Mouse (Mus musculus) stomach, postnatal 0 days (tissue): Measurements from ENCODE around the gene Ddx28. TPM values are rescaled to one million over a fixed set of nuclear protein-coding genes. Genes with fewer than 3 reads are reported as not detected.
"Not testable (repeated sequence)": the region's sequence is repeated elsewhere in the genome, so short reads cannot be mapped to it uniquely, and the experiment has no call there.

Experiments
- ATAC-seq: fragments of 200-750 bp; cut with Nextera tagmentation; 2 replicates; pipeline ENCODE4 v1.8.0; 2017; ENCODE audit not compliant: low FRiP score, low TSS enrichment
- DNase-seq: peaks from one replicate; pipeline ENCODE4 v3.0.0-alpha.2; 2016; ENCODE audit warnings: low spot score
- H3K27ac ChIP-seq: fragments of 300-500 bp; sonication (generic); replicated peaks from 2 replicates; pipeline ENCODE4 v1.5.1; 2014; ENCODE audit warnings: mild to moderate bottlenecking, control low read depth
- H3K27me3 ChIP-seq: fragments of 300-500 bp; sonication (generic); 2 replicates; pipeline ENCODE4 v1.6.1; 2014; ENCODE audit warnings: low read length; ENCODE audit not compliant: control insufficient read depth, insufficient read depth
- H3K36me3 ChIP-seq: fragments of 300-500 bp; sonication (generic); 2 replicates; pipeline ENCODE4 v1.6.1; 2014; ENCODE audit warnings: low read length, mixed read lengths; ENCODE audit not compliant: control insufficient read depth, insufficient read depth
- H3K4me1 ChIP-seq: fragments of 300-500 bp; sonication (generic); replicated peaks from 2 replicates; pipeline ENCODE4 v1.6.1; 2014; ENCODE audit warnings: antibody characterized with exemption; ENCODE audit not compliant: control insufficient read depth, insufficient read depth
- H3K4me2 ChIP-seq: fragments of 300-500 bp; sonication (generic); replicated peaks from 2 replicates; pipeline ENCODE4 v1.6.1; 2014; ENCODE audit warnings: low read depth, mild to moderate bottlenecking, control low read depth, moderate library complexity
- H3K4me3 ChIP-seq: fragments of 300-500 bp; sonication (generic); 2 replicates; pipeline ENCODE4 v1.5.1; 2014; ENCODE audit warnings: low read depth, low read length, control low read depth
- H3K9ac ChIP-seq: fragments of 300-500 bp; sonication (generic); 2 replicates; pipeline ENCODE4 v1.6.1; 2014; ENCODE audit warnings: mild to moderate bottlenecking, low read length, control low read depth, mixed read lengths
- H3K9me3 ChIP-seq: fragments of 300-500 bp; sonication (generic); 2 replicates; pipeline ENCODE4 v1.6.1; 2016; ENCODE audit warnings: low read length; ENCODE audit not compliant: control insufficient read depth
- CTCF ChIP-seq: IDR thresholded peaks from 2 replicates; pipeline ENCODE4 v1.5.1; 2016; ENCODE audit warnings: antibody characterized with exemption, low read depth, mild to moderate bottlenecking, moderate library complexity
- EP300 ChIP-seq: optimal IDR thresholded peaks from 2 replicates; pipeline ENCODE3; 2016; ENCODE audit warnings: antibody characterized with exemption
- WGBS: fragments of 180-500 bp; shearing (Covaris S2); extraction: QIAGEN DNeasy Blood & Tissue Kit; methylation state at CpG from one replicate; pipeline ENCODE4 v1.1.7; 2014; 5-methylcytosine and 5-hydroxymethylcytosine counted together
- polyA plus RNA-seq: library from polyadenylated mRNA; unstranded; fragments of >200 nt; fragmentation: Nextera tagmentation; extraction: Ambion mirVana; gene quantifications from 2 replicates; pipeline ENCODE4 v1.2.1, GENCODE M21; 2015

The Ddx28 gene
- polyA plus RNA-seq, 1 experiment from 2014 or later = 9.2 TPM

GRCm38 (mm10) chr8:105988546-105988945 is 23.1 kb downstream of the Ddx28 start:
- H3K9ac ChIP-seq = no peak overlapping the region
- H3K9me3 ChIP-seq = no peaks in the 10 kb centered on the region
- H3K4me1 ChIP-seq = no peaks in the 10 kb centered on the region
- no peak for TF ChIP-seq EP300
- no peak for TF ChIP-seq CTCF
- 78% methylated on average over 11 of the region's 11 CpGs for WGBS
- H3K27ac ChIP-seq = no peak overlapping the region
- DNase-seq = no peak
- no peak overlapping the region for H3K4me2 ChIP-seq
- H3K27me3 ChIP-seq = no peaks in the 10 kb centered on the region
- H3K4me3 ChIP-seq = no peak overlapping the region
- no peak for ATAC-seq
- no peaks in the 10 kb centered on the region for H3K36me3 ChIP-seq

- H3K36me3 ChIP-seq, H3K27me3 ChIP-seq, H3K4me3 ChIP-seq, H3K27ac ChIP-seq, H3K9me3 ChIP-seq, H3K4me2 ChIP-seq, DNase-seq, H3K4me1 ChIP-seq, H3K9ac ChIP-seq, ATAC-seq: not testable (repeated sequence)
- 81% methylated on average over 11 of the region's 11 CpGs for WGBS
These were observed 28.3 kb downstream of the Ddx28 start for GRCm38 (mm10) chr8:105983406-105983805.

- no peak overlapping the region for H3K4me2 ChIP-seq
- H3K4me1 ChIP-seq = no peaks in the 10 kb centered on the region
- DNase-seq (no peak), ATAC-seq (no peak)
- TF ChIP-seq EP300 (no peak), CTCF (peak; percentile 24; the same call in 1 of the 2 replicates)
- no peaks in the 10 kb centered on the region for H3K36me3 ChIP-seq
- no peak overlapping the region for H3K4me3 ChIP-seq
- no peak overlapping the region for H3K9ac ChIP-seq
- H3K27me3 ChIP-seq = no peaks in the 10 kb centered on the region
- H3K27ac ChIP-seq = no peak overlapping the region
- 86% methylated on average over 1 of the region's 1 CpGs for WGBS
- no peaks in the 10 kb centered on the region for H3K9me3 ChIP-seq
These were observed 30.5 kb downstream of the Ddx28 start for GRCm38 (mm10) chr8:105981146-105981545.

- ATAC-seq (no peak), DNase-seq (no peak)
- Histone ChIP-seq H3K9ac (no peak within 1 kb of the TSS), H3K9me3 (no peaks in the 10 kb centered on the region), H3K36me3 (no peaks in the 10 kb centered on the region), H3K27ac (no peak within 1 kb of the TSS), H3K27me3 (no peaks in the 10 kb centered on the region), H3K4me2 (no peak within 1 kb of the TSS), H3K4me3 (no peak within 1 kb of the TSS), H3K4me1 (no peaks in the 10 kb centered on the region)
- TF ChIP-seq CTCF = 0 out of 2 replicates have a peak, but pooled peaks have one; percentile 15
- TF ChIP-seq EP300 = no peak
- 90% methylated on average over 15 of the region's 15 CpGs for WGBS
These were observed 32.4 kb downstream of the Ddx28 start, which contains the start of gene Dpep3 for GRCm38 (mm10) chr8:105979325-105979724. Gene Dpep3, minus strand, starts transcription at chr8:105979429.

- Histone ChIP-seq H3K27me3 (no peaks in the 10 kb centered on the region), H3K9me3 (no peaks in the 10 kb centered on the region), H3K36me3 (no peaks in the 10 kb centered on the region), H3K4me1 (no peaks in the 10 kb centered on the region), H3K4me3 (no peak overlapping the region), H3K4me2 (no peak overlapping the region), H3K9ac (no peak overlapping the region), H3K27ac (no peak overlapping the region)
- ATAC-seq = no peak
- TF ChIP-seq CTCF = no peak
- no peak for TF ChIP-seq EP300
- 66% methylated on average over 7 of the region's 7 CpGs for WGBS
- no peak for DNase-seq
These were observed 36.3 kb downstream of the Ddx28 start for GRCm38 (mm10) chr8:105975363-105975762.

- TF ChIP-seq CTCF (no peak), EP300 (no peak)
- WGBS = 79% methylated on average over 8 of the region's 8 CpGs
- ATAC-seq = no peak
- no peaks in the 10 kb centered on the region for H3K9me3 ChIP-seq
- H3K36me3 ChIP-seq = no peaks in the 10 kb centered on the region
- no peak overlapping the region for H3K4me2 ChIP-seq
- H3K4me1 ChIP-seq = no peaks in the 10 kb centered on the region
- no peak overlapping the region for H3K9ac ChIP-seq
- H3K4me3 ChIP-seq = no peak overlapping the region
- no peak for DNase-seq
- H3K27ac ChIP-seq = no peak overlapping the region
- no peaks in the 10 kb centered on the region for H3K27me3 ChIP-seq
These were observed 40.5 kb downstream of the Ddx28 start for GRCm38 (mm10) chr8:105971019-105971720.
